Mouse (Mus musculus) neural tube, embryonic 14.5 days (tissue): ENCODE results near the gene Mepe. TPM values are rescaled to one million over a fixed set of nuclear protein-coding genes. Genes with fewer than 3 reads are reported as not detected.

ENCODE experiments used
- ATAC-seq: fragments of 200-750 bp; cut with Nextera tagmentation; 2 replicates; pipeline ENCODE4 v1.8.0; 2017; ENCODE audit warnings: low read depth, mild to moderate bottlenecking, moderate TSS enrichment, moderate library complexity
- H3K27ac ChIP-seq: fragments of 300-500 bp; sonication (generic); 2 replicates; pipeline ENCODE4 v1.5.1; 2014; ENCODE audit warnings: low read depth, mild to moderate bottlenecking, control low read depth, low read length, moderate library complexity, mixed read lengths
- H3K27me3 ChIP-seq: fragments of 300-500 bp; sonication (generic); 2 replicates; pipeline ENCODE4 v1.6.1; 2014; ENCODE audit warnings: low read length; ENCODE audit not compliant: control insufficient read depth, insufficient read depth
- H3K36me3 ChIP-seq: fragments of 300-500 bp; sonication (generic); 2 replicates; pipeline ENCODE4 v1.6.1; 2014; ENCODE audit warnings: low read length, mixed read lengths; ENCODE audit not compliant: control insufficient read depth, insufficient read depth
- H3K4me1 ChIP-seq: fragments of 300-500 bp; sonication (generic); 2 replicates; pipeline ENCODE4 v1.6.1; 2014; ENCODE audit warnings: low read length; ENCODE audit not compliant: control insufficient read depth, insufficient read depth
- H3K4me2 ChIP-seq: fragments of 300-500 bp; sonication (generic); 2 replicates; pipeline ENCODE4 v1.6.1; 2014; ENCODE audit warnings: mild to moderate bottlenecking, low read depth, low read length, control low read depth
- H3K4me3 ChIP-seq: fragments of 300-500 bp; sonication (generic); 2 replicates; pipeline ENCODE4 v1.5.1; 2014; ENCODE audit warnings: low read depth, low read length, control low read depth, mixed read lengths
- H3K9ac ChIP-seq: fragments of 300-500 bp; sonication (generic); replicated peaks from 2 replicates; pipeline ENCODE4 v1.6.1; 2014; ENCODE audit warnings: low read depth, mild to moderate bottlenecking, control low read depth, low read length, mixed read lengths
- H3K9me3 ChIP-seq: fragments of 300-500 bp; sonication (generic); 2 replicates; pipeline ENCODE4 v1.6.1; 2016; ENCODE audit warnings: low read length; ENCODE audit not compliant: control insufficient read depth
- WGBS: fragments of 180-500 bp; shearing (Covaris S2); extraction: QIAGEN DNeasy Blood & Tissue Kit; methylation state at CpG from one replicate; pipeline ENCODE4 v1.1.7; 2014; 5-methylcytosine and 5-hydroxymethylcytosine counted together
- polyA plus RNA-seq: library from polyadenylated mRNA; unstranded; fragments of >200 nt; fragmentation: Nextera tagmentation; extraction: Ambion mirVana; gene quantifications from 2 replicates; pipeline ENCODE4 v1.2.1, GENCODE M21; 2014

Mepe gene
- polyA plus RNA-seq, result not detected in 2 replicates

DNA sequence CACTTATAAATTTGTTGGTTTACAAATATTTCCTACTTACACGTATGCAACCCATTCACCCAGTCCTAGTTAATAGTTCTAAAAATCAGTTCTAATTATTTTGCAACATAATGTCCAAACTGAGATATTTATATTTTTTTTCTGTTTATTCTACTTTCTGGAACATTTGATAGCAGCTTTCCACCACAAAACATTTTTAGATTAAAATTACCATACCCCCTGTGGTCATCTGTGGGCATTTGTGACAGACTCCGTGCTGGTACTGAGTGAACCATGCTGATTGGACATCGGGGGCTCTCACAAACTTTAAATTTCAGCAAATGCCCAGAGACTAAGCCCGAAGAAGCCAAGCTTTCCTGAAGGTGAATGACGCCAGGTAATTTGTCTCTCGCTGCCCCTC lies at the start of gene Mepe:
Gene Mepe, plus strand, starts transcription at position 301 of the 400 bp plus-strand sequence.
- Histone ChIP-seq H3K27me3 (no peaks in the 10 kb centered on the region), H3K4me1 (no peaks in the 10 kb centered on the region), H3K4me3 (no peak within 1 kb of the TSS), H3K9me3 (no peaks in the 10 kb centered on the region), H3K27ac (no peak within 1 kb of the TSS), H3K4me2 (no peak within 1 kb of the TSS), H3K36me3 (no peaks in the 10 kb centered on the region), H3K9ac (no peak within 1 kb of the TSS)
- 89% methylated on average over 6 of the region's 6 CpGs for WGBS
- no peak for ATAC-seq

- Histone ChIP-seq H3K36me3 (no peaks in the 10 kb centered on the region), H3K9ac (no peak overlapping the region), H3K4me1 (no peaks in the 10 kb centered on the region), H3K9me3 (no peaks in the 10 kb centered on the region), H3K27me3 (no peaks in the 10 kb centered on the region), H3K4me3 (no peak overlapping the region), H3K4me2 (no peak overlapping the region), H3K27ac (no peak overlapping the region)
- 80% methylated on average over 6 of the region's 6 CpGs for WGBS
- no peak for ATAC-seq
Measured at GRCm38 (mm10) chr5:104294201-104294600, 30.9 kb upstream of the Mepe start.

DNA sequence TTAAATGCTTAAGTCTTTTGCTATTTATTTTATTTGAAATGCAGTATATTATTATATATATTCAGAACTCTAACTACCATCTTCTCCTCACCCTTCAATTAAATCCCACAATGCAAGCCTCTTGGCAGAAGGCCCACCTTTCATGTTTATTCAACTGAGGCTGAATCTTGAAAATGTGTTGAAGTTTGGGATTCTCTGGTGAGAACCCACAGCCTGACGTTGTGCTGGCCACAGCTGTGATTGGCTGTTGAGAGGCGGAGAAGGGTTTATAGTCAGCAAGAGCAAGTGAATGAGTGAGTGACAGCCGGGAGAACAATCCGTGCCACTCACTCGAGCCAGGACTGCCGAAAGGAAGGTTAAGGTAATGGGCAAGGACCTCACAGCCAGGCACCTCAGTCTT lies 26.1 kb upstream of the Mepe start, which contains the start of gene Ibsp:
Gene Ibsp, plus strand, starts transcription at position 178 of the 400 bp plus-strand sequence.
- H3K4me2 ChIP-seq, result no peak within 1 kb of the TSS
- H3K4me3 ChIP-seq, result no peak within 1 kb of the TSS
- 62% methylated on average over 6 of the region's 6 CpGs for WGBS
- H3K27ac ChIP-seq, result no peak within 1 kb of the TSS
- H3K36me3 ChIP-seq, result no peaks in the 10 kb centered on the region
- no peak within 1 kb of the TSS for H3K9ac ChIP-seq
- ATAC-seq, result no peak
- H3K9me3 ChIP-seq, result no peaks in the 10 kb centered on the region
- no peaks in the 10 kb centered on the region for H3K4me1 ChIP-seq
- no peaks in the 10 kb centered on the region for H3K27me3 ChIP-seq

- no peak for ATAC-seq
- Histone ChIP-seq H3K9ac (no peak overlapping the region), H3K4me3 (no peak overlapping the region), H3K4me2 (no peak overlapping the region), H3K9me3 (no peaks in the 10 kb centered on the region), H3K36me3 (no peaks in the 10 kb centered on the region), H3K4me1 (no peaks in the 10 kb centered on the region), H3K27me3 (no peaks in the 10 kb centered on the region), H3K27ac (no peak overlapping the region)
- 53% methylated on average over 1 of the region's 1 CpGs for WGBS
Measured at GRCm38 (mm10) chr5:104314073-104314472, 11.1 kb upstream of the Mepe start.

- no peak for ATAC-seq
- no peak overlapping the region for H3K4me3 ChIP-seq
- 83% methylated on average over 4 of the region's 4 CpGs for WGBS
- no peak overlapping the region for H3K9ac ChIP-seq
- H3K36me3 ChIP-seq, result no peaks in the 10 kb centered on the region
- H3K4me2 ChIP-seq, result no peak overlapping the region
- H3K4me1 ChIP-seq, result no peaks in the 10 kb centered on the region
- no peaks in the 10 kb centered on the region for H3K27me3 ChIP-seq
- no peaks in the 10 kb centered on the region for H3K9me3 ChIP-seq
- no peak overlapping the region for H3K27ac ChIP-seq
Measured at GRCm38 (mm10) chr5:104326884-104327283, 1.8 kb downstream of the Mepe start.

DNA sequence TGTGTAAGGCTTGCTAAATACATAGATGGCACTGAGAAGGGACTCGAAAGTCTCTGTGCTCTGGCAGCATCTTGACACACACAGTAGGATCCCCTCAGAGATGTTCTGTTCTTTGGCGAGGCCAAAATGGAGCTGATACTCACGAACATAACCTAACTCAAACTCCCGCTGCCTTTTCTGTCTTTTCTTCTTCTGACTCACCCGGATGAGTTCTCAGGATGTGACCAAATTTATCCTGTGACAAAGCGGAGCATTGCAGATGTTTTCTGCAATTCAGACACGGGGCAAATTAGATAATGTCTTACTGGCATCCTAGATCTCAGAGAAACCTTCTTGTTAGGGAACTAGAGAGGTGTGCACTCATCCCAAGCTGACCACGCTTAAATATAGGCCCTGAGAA lies 2.3 kb downstream of the Mepe start:
- ATAC-seq, result no peak
- 83% methylated on average over 8 of the region's 8 CpGs for whole genome bisulfite sequencing
- Histone ChIP-seq H3K36me3 (no peaks in the 10 kb centered on the region), H3K27me3 (no peaks in the 10 kb centered on the region), H3K27ac (no peak overlapping the region), H3K4me3 (no peak overlapping the region), H3K4me2 (no peak overlapping the region), H3K9me3 (no peaks in the 10 kb centered on the region), H3K4me1 (no peaks in the 10 kb centered on the region), H3K9ac (no peak overlapping the region)

GRCm38 (mm10) chr5:104327876-104328275 lies 2.7 kb downstream of the Mepe start:
- no peak overlapping the region for H3K4me3 ChIP-seq
- H3K4me2 ChIP-seq, result no peak overlapping the region
- no peaks in the 10 kb centered on the region for H3K36me3 ChIP-seq
- ATAC-seq, result no peak
- no peak overlapping the region for H3K27ac ChIP-seq
- H3K27me3 ChIP-seq, result no peaks in the 10 kb centered on the region
- H3K4me1 ChIP-seq, result no peaks in the 10 kb centered on the region
- H3K9ac ChIP-seq, result no peak overlapping the region
- no peaks in the 10 kb centered on the region for H3K9me3 ChIP-seq

DNA sequence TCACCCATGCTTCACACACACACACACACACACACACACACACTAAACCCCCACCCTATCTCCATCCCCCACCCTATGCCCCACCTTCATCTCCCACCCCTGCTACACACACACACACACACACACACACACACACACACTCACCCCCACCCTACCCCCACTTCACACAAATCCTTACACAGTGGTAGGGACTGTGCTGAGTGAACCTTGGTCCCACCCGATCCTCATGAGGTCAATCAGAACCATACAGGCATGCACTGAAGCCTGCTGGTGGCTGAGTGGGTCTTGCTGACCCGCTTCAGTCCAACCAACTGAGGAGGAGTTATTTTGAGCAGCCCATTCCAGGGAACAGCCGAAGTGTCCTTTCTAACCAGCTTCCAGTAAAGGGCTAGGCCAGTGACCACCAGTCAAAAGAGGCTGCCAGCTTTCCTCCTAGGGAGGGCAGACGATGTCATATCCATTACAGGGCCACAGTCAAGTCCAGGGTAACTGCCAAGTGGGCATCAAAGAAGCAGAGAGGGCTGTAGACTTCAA lies 3.3 kb downstream of the Mepe start:
- H3K27me3 ChIP-seq, result no peaks in the 10 kb centered on the region
- H3K9me3 ChIP-seq, result no peaks in the 10 kb centered on the region
- no peak overlapping the region for H3K4me2 ChIP-seq
- H3K4me3 ChIP-seq, result no peak overlapping the region
- H3K4me1 ChIP-seq, result no peaks in the 10 kb centered on the region
- H3K9ac ChIP-seq, result no peak overlapping the region
- WGBS, result 84% methylated on average over 4 of the region's 4 CpGs
- H3K36me3 ChIP-seq, result no peaks in the 10 kb centered on the region
- H3K27ac ChIP-seq, result no peak overlapping the region
- no peak for ATAC-seq

- H3K9me3 ChIP-seq, result no peaks in the 10 kb centered on the region
- no peak overlapping the region for H3K27ac ChIP-seq
- no peak overlapping the region for H3K9ac ChIP-seq
- 83% methylated on average over 5 of the region's 5 CpGs for WGBS
- H3K27me3 ChIP-seq, result no peaks in the 10 kb centered on the region
- H3K36me3 ChIP-seq, result no peaks in the 10 kb centered on the region
- no peak overlapping the region for H3K4me2 ChIP-seq
- no peak overlapping the region for H3K4me3 ChIP-seq
- ATAC-seq, result no peak
- H3K4me1 ChIP-seq, result no peaks in the 10 kb centered on the region
Measured at GRCm38 (mm10) chr5:104329381-104329780, 4.3 kb downstream of the Mepe start.
